Mouse (Mus musculus) forelimb bud, embryonic 11.5 days (tissue): ENCODE data around the gene Gm10147.
"Not testable (repeated sequence)": the region's sequence is repeated elsewhere in the genome, so short reads cannot be mapped to it uniquely, and the experiment has no call there.

ENCODE experiments used
- DNase-seq: peaks from one replicate; pipeline ENCODE4 v3.0.0-alpha.2; 2012; ENCODE audit warnings: low read depth, low spot score

The Gm10147 gene

DNA sequence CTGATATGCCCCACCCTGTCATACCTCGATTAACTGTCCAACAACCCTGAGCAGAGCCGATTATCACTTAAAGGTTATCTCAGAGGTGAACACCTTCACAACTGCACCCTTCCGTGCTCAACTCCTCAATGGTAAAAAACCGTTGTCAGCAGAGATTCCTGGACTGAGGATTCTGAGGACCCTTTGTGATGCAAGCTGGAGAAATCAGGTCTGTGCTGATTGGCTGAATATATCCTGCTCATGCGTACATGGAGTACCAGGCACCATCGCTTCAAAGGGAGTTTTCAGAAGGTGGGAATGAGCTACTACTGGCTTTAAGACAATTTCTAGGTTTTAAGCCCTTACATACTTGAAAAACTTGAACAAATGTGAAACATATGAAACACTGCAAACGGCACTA, at the start of gene Gm10147:
Gene Gm10147, minus strand, starts transcription at position 101 of the 400 bp plus-strand sequence.
- not testable (repeated sequence) for DNase-seq
